Mouse (Mus musculus) splenic B cell, adult 2 months (primary cell): ENCODE results near the gene Mrpl47.
"Not testable (repeated sequence)": the region's sequence is repeated elsewhere in the genome, so short reads cannot be mapped to it uniquely, and the experiment has no call there.

ENCODE experiments used
- DNase-seq: peaks from one replicate; pipeline ENCODE4 v3.0.0-alpha.2; 2011; ENCODE audit warnings: low read depth, low spot score
- H3K27me3 ChIP-seq: 2 replicates; pipeline ENCODE4 v1.6.1; 2012; ENCODE audit warnings: mild to moderate bottlenecking, low read length, moderate library complexity, mixed read lengths; ENCODE audit not compliant: control insufficient read depth, poor library complexity, insufficient read depth, severe bottlenecking
- H3K36me3 ChIP-seq: 2 replicates; pipeline ENCODE4 v1.6.1; 2012; ENCODE audit warnings: mild to moderate bottlenecking, low read length, moderate library complexity, mixed read lengths; ENCODE audit not compliant: control insufficient read depth, poor library complexity, insufficient read depth, severe bottlenecking

The Mrpl47 gene

GRCm38 (mm10) chr3:32737172-32737655, at the start of gene Mrpl47:
Gene Mrpl47, minus strand, starts transcription at chr3:32737605.
- peak; percentile 27 for DNase-seq
- H3K27me3 ChIP-seq, result no peaks in the 10 kb centered on the region
- peaks cover 4% of the 10 kb centered on the region for H3K36me3 ChIP-seq

- DNase-seq, result no peak
- Histone ChIP-seq H3K36me3 (no peaks in the 10 kb centered on the region), H3K27me3 (no peaks in the 10 kb centered on the region)
Observed at GRCm38 (mm10) chr3:32770781-32771180, 33.4 kb upstream of the Mrpl47 start.

DNA sequence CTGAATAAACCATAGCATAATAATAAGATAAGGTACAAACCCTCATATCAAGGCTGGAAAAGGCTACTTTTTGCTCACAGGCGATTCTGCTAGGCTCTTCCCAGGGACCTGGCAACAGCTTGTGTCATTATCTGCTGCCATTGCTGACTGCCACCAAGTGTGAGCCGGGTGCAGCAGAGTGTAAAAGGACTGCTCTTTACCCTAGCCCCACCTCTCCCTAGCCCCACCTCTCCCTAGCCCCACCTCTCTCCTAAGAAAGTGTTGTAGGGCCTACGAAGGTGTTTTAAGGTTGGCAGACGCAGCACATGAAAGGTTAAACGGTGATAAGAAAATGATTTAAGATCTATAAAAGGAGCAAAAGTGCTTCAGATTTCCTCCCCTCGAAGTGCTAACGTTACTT, 26.5 kb upstream of the Mrpl47 start:
- Histone ChIP-seq H3K27me3 (no peaks in the 10 kb centered on the region), H3K36me3 (no peaks in the 10 kb centered on the region)
- DNase-seq, result no peak

- no peak for DNase-seq
- no peaks in the 10 kb centered on the region for H3K27me3 ChIP-seq
- no peaks in the 10 kb centered on the region for H3K36me3 ChIP-seq
Observed at GRCm38 (mm10) chr3:32762962-32763361, 25.6 kb upstream of the Mrpl47 start.

DNA sequence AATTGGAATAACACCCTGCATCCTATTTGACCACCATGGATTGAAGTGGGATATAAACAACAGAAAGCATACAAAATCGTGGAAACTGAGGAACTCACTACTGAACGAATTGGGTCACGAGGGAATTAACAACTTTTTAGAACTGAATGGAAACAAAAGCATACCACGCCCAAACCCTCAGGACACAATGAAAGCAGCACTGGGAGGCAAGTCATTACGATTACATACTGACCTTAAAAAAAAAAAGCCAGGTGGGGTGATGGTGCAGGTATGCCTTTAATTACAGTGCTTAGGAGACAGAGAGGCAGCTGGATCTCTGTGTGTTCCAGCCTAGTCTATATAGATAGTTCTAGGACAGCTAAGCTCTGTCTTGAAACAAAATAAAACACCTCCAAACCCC, 21.8 kb upstream of the Mrpl47 start:
- DNase-seq, result no peak
- Histone ChIP-seq H3K27me3 (no peaks in the 10 kb centered on the region), H3K36me3 (no peaks in the 10 kb centered on the region)

- Histone ChIP-seq H3K27me3 (no peaks in the 10 kb centered on the region), H3K36me3 (peaks cover 1% of the 10 kb centered on the region; the same call in 1 of the 2 replicates)
- no peak for DNase-seq
Observed at GRCm38 (mm10) chr3:32754384-32754915, 17.0 kb upstream of the Mrpl47 start.

DNA sequence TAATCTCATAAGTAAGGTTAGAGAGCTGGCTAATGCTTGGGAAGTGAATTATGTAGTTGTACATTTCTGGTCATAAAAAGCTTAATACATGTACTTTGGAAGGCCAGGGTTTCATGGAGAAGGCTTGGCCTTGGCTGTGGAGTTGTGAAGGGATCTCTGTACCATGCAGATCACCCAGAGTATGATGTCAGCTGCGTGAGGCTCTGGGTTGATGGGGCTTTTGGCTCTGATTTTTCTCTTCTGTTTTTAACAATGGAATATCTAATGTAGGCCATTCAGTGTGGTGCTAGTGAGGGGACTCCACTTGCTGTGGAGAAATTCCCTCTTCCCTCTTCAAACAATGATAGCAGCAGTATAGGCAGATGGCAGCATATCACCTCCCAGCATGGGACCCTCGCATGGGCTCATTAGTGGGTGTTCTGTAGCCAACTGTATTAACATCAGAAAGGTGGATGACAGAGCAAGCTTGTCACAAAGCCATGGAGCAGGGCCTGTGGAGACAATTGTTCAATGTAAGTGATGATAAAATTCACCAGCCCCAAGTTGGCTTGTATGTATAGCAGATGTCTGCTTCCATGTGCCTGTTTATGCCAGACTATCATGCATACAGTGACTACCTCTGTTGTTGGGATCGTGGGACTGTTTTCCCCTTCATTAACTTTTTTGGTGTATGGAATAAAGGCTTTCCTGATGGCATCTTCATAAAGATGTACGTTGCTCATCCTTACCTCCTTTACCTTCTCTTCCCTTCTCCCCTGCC, 12.6 kb upstream of the Mrpl47 start:
- DNase-seq, result no peak
- Histone ChIP-seq H3K27me3 (no peaks in the 10 kb centered on the region), H3K36me3 (peaks cover 12% of the 10 kb centered on the region)

- Histone ChIP-seq H3K36me3 (peaks cover 11% of the 10 kb centered on the region), H3K27me3 (no peaks in the 10 kb centered on the region)
- DNase-seq, result no peak
Observed at GRCm38 (mm10) chr3:32748384-32748783, 11.0 kb upstream of the Mrpl47 start.

- not testable (repeated sequence) for DNase-seq, H3K27me3 ChIP-seq
- H3K36me3 ChIP-seq, result peaks cover 11% of the 10 kb centered on the region
Observed at GRCm38 (mm10) chr3:32745426-32745825, 8.0 kb upstream of the Mrpl47 start.

- DNase-seq, result no peak
- H3K36me3 ChIP-seq, result peaks cover 11% of the 10 kb centered on the region
- no peaks in the 10 kb centered on the region for H3K27me3 ChIP-seq
Observed at GRCm38 (mm10) chr3:32745001-32745400, 7.6 kb upstream of the Mrpl47 start.

- H3K36me3 ChIP-seq, result peaks cover 5% of the 10 kb centered on the region; the same call in 1 of the 2 replicates
- DNase-seq, result no peak
Observed at GRCm38 (mm10) chr3:32742276-32742780, 4.9 kb upstream of the Mrpl47 start.

DNA sequence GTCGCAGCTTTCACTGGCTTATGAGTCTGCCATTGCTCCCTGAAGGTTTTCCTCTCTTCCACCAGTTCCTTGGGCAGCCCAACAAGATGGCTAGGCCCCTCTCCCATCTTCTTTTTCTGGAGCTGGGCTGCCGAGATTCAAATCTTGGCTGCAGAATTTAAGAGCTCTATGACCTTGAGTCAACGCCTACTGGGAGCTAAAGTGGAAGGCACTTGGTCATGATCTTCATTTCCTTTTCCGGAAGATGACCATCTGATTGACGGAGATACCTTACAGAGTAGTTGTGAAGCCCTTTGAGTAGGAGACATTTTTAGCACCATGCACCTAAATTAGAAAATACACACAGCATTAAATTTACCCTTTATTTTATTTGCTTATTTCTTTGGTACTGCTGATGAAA, 1.1 kb upstream of the Mrpl47 start:
- no peak for DNase-seq
- no peaks in the 10 kb centered on the region for H3K27me3 ChIP-seq

More at GRCm38 (mm10) chr3:32742276-32742780, 4.9 kb upstream of the Mrpl47 start:
- no peaks in the 10 kb centered on the region for H3K27me3 ChIP-seq

GRCm38 (mm10) chr3:32736244-32737171, 897 bp downstream of the Mrpl47 start, which contains the start of gene Ndufb5:
Gene Ndufb5, plus strand, starts transcription at chr3:32736990.
- Histone ChIP-seq H3K27me3 (no peaks in the 10 kb centered on the region), H3K36me3 (peaks cover 6% of the 10 kb centered on the region)
- DNase-seq, result peak; percentile 99

More for the DNA sequence above, 1.1 kb upstream of the Mrpl47 start:
- H3K36me3 ChIP-seq, result no peaks in the 10 kb centered on the region

DNA sequence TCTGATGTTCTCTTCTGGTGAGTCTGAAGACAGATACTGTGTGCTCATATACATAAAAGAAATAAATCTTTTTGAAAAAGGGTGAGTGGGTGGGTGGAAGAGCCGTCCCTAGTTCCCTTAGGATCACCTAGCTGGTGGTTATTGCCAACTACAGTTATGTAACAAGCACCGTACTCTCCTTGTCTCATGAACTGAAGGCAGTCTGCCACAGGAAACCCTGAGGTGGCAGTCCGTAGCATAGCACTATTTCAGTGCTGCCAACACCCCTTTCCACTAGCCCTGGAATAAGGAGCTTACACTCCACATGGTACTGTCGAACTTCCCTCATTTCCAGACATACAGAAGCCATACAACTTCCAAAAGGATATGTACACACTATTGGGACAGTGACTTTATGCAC, 9.5 kb downstream of the Mrpl47 start:
- DNase-seq, result no peak
- no peaks in the 10 kb centered on the region for H3K27me3 ChIP-seq
- H3K36me3 ChIP-seq, result peaks cover 14% of the 10 kb centered on the region
